Mouse (Mus musculus) testis, adult 2 months (tissue): ENCODE results near the gene Dlg2. TPM values are rescaled to one million over a fixed set of nuclear protein-coding genes. Genes with fewer than 3 reads are reported as not detected.

Experiments
- H3K27ac ChIP-seq: fragments of 200-500 bp; 2 replicates; pipeline ENCODE4 v1.5.1; 2012; ENCODE audit warnings: low read depth, low read length; ENCODE audit not compliant: control insufficient read depth, insufficient read depth
- H3K27me3 ChIP-seq: fragments of 200-500 bp; 2 replicates; pipeline ENCODE4 v1.6.1; 2012; ENCODE audit warnings: mild to moderate bottlenecking, low read length, moderate library complexity; ENCODE audit not compliant: control insufficient read depth, insufficient read depth
- H3K36me3 ChIP-seq: fragments of 200-500 bp; 2 replicates; pipeline ENCODE4 v1.6.1; 2012; ENCODE audit warnings: mild to moderate bottlenecking, low read length; ENCODE audit not compliant: control insufficient read depth, insufficient read depth
- H3K4me1 ChIP-seq: fragments of 200-500 bp; 2 replicates; pipeline ENCODE4 v1.6.1; 2012; ENCODE audit warnings: low read length; ENCODE audit not compliant: control insufficient read depth, insufficient read depth
- H3K4me3 ChIP-seq: fragments of 200-500 bp; 2 replicates; pipeline ENCODE4 v1.5.1; 2012; ENCODE audit warnings: low read depth, mild to moderate bottlenecking, low read length, moderate library complexity, mixed read lengths; ENCODE audit not compliant: control insufficient read depth
- CTCF ChIP-seq: fragments of 200-500 bp; IDR thresholded peaks from 2 replicates; pipeline ENCODE4 v1.5.1; 2012; ENCODE audit warnings: low read depth, mild to moderate bottlenecking, inconsistent platforms, low read length, moderate library complexity; ENCODE audit not compliant: control insufficient read depth, insufficient read depth, insufficient replicate concordance
- POLR2A ChIP-seq: fragments of 200-500 bp; IDR thresholded peaks from 2 replicates; pipeline ENCODE4 v1.6.1; 2012; ENCODE audit warnings: low read depth, mild to moderate bottlenecking, inconsistent platforms, low read length, moderate library complexity; ENCODE audit not compliant: control insufficient read depth
- polyA plus RNA-seq: library from polyadenylated mRNA; depleted of rRNA; stranded (reverse); fragments of >200 nt; gene quantifications from 2 replicates; pipeline ENCODE4 v1.2.3, GENCODE M21; 2012

Gene Dlg2
- polyA plus RNA-seq, 1 experiment, result 13.3 TPM

DNA sequence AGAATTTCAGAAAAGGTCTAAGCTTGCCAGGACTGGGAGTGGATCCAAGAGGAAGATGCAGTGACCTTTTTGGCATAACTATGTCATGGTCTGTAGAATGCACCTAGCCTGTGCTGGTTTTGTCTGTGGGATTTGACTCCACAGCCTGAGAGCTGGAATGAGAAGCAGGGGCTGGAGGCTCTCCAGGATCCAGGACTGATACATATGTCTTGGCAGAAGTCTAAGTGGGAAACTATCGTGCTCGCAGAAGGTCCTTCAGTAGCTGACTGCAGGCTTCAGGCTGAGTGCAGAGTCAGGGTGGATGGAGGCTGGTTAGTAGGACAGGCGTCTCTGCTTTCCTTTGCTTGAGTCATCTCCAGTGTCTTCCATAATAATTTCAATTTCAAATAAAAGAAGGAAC lies 807.7 kb downstream of the Dlg2 start:
- H3K27ac ChIP-seq, result no peak overlapping the region
- no peak overlapping the region for H3K4me3 ChIP-seq
- no peaks in the 10 kb centered on the region for H3K27me3 ChIP-seq
- H3K4me1 ChIP-seq, result no peaks in the 10 kb centered on the region
- TF ChIP-seq POLR2A (no peak), CTCF (no peak)
- H3K36me3 ChIP-seq, result no peaks in the 10 kb centered on the region

DNA sequence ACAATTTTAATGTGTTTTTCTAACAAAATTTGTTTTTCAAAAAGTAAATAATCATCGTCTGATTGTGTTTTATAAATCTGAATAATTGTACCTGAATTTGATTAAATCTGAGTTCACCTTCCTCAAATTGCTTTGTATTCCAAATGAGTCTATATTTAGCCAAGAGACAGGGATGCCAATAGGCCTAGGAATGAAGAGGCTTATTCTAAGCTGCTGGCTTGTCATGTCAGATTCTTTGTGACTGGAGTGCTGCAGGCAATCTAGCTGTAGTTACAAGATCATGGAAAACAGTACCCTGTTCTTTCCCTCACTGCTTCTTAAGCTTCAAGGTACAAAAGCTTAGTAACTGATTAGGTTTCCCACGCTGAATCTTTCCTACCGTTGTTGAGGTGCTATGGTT lies 811.9 kb downstream of the Dlg2 start:
- no peak for TF ChIP-seq CTCF
- TF ChIP-seq POLR2A, result no peak
- Histone ChIP-seq H3K4me1 (no peaks in the 10 kb centered on the region), H3K27me3 (no peaks in the 10 kb centered on the region), H3K4me3 (no peak overlapping the region), H3K36me3 (no peaks in the 10 kb centered on the region), H3K27ac (no peak overlapping the region)

DNA sequence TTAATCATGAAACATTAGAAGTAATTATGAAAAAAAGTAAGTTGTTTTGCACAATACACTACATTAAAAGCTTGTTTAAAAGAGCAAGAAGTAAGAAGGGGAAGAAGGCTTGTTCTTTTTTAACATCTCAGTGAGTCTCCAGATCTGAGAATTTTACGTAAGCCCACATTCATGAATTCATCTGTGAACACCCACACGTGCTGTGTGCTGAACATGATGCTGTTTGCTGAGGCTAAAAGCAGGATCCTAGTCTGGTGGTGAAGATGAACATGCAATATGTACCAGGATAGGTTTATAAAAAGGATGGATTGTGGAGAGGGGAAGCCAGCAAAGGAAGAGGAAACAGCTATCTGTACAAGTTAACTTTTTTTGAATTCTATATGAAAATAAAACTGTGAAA lies 819.7 kb downstream of the Dlg2 start:
- no peak for TF ChIP-seq POLR2A
- TF ChIP-seq CTCF, result no peak
- no peak overlapping the region for H3K4me3 ChIP-seq
- H3K4me1 ChIP-seq, result no peaks in the 10 kb centered on the region
- no peaks in the 10 kb centered on the region for H3K36me3 ChIP-seq
- no peaks in the 10 kb centered on the region for H3K27me3 ChIP-seq
- no peak overlapping the region for H3K27ac ChIP-seq

DNA sequence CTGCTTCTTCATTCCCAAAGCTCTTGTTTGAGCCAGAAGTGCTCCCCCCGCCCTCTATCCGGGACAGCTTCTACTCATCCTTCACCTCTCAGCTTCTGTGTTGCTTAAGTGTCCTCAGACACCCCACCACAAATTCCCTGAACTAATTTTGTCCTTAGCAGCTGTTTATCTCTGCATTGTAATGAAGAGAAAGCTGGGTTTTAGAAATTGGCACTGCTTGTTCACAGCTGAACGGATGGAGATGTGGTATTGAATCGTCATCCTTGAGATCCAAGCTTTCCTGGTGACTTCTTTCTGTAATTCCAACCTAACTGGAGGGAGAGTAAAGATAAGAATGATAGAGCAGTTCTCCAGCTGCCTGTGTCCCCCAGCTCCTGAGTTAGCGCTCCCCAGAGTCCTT lies 834.7 kb downstream of the Dlg2 start:
- H3K27me3 ChIP-seq, result no peaks in the 10 kb centered on the region

DNA sequence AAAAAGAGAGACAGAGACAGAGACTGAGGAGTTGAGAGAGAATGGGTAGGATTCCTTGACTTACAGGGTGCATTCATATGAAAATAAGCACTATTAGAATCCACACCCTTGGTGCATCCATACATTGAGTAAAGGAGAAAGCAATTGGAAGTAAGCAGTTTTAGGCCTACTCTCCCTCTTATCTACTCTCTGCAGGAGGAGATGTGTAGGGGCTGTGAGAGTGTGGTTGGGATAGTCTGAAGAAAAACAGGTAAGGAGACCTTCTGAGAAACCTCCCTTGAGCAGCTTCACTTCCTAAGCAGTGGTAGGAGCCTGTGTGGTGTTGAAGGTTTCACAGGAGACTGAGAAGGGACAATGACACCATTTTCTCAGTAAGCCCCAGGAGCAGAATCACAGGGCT lies 868.6 kb downstream of the Dlg2 start:
- TF ChIP-seq CTCF (no peak), POLR2A (no peak)
- no peak overlapping the region for H3K27ac ChIP-seq

More for the DNA sequence above, 834.7 kb downstream of the Dlg2 start:
- no peaks in the 10 kb centered on the region for H3K4me1 ChIP-seq
- no peaks in the 10 kb centered on the region for H3K36me3 ChIP-seq
- H3K4me3 ChIP-seq, result no peak overlapping the region
- H3K27ac ChIP-seq, result no peak overlapping the region
- TF ChIP-seq POLR2A (no peak), CTCF (no peak)

DNA sequence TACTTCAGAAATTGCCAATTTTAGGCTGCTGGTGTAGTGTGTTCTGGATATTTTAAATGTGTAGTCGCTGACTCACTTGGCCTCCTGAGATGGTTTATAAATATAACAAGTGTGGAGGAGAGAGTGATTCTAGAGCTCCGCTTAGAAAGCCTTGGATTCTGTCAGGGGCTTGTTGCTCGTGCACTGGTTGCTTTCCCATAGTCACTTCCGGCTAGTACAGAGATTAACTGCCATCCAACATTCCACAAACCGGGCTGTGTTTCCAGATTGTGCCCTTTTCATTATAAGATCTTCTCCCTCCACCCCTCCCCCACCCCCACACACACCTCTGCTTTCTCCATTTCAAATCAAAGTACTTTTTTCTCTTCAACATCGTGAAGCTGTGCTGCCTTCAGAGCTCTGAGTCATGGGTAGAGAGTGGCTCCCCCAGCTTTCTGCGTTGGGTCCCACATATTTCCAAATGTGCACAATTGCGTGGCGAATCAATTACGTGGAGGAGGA lies 893.4 kb downstream of the Dlg2 start:
- no peaks in the 10 kb centered on the region for H3K27me3 ChIP-seq
- H3K4me1 ChIP-seq, result peaks cover 2% of the 10 kb centered on the region
- no peak overlapping the region for H3K27ac ChIP-seq
- H3K4me3 ChIP-seq, result peak overlapping the region; percentile 10
- H3K36me3 ChIP-seq, result no peaks in the 10 kb centered on the region
- no peak for TF ChIP-seq CTCF
- no peak for TF ChIP-seq POLR2A

More for the DNA sequence above, 868.6 kb downstream of the Dlg2 start:
- Histone ChIP-seq H3K4me3 (no peak overlapping the region), H3K36me3 (no peaks in the 10 kb centered on the region), H3K27me3 (no peaks in the 10 kb centered on the region), H3K4me1 (no peaks in the 10 kb centered on the region)

DNA sequence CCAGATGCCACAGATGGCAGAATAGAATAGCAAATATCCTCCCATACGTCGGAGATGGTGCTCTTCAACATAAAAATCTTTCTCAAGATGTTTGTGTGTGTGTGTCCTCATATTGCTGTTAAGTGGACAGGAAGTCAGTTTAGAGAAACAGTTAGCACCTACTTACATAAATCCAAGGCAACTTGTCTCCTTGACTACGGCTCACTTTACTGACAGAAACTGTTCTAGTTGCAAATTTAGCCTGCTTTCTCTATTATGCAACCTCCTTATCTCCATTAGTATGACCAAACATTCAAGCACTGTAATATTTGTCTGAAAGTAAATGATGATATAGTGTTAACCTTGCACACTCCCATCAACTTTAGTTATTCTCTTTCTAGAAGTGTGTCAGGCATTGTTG lies 905.8 kb downstream of the Dlg2 start:
- no peaks in the 10 kb centered on the region for H3K36me3 ChIP-seq
- no peak overlapping the region for H3K27ac ChIP-seq
- no peak overlapping the region for H3K4me3 ChIP-seq
- no peaks in the 10 kb centered on the region for H3K27me3 ChIP-seq
- TF ChIP-seq POLR2A (no peak), CTCF (no peak)
- no peaks in the 10 kb centered on the region for H3K4me1 ChIP-seq

DNA sequence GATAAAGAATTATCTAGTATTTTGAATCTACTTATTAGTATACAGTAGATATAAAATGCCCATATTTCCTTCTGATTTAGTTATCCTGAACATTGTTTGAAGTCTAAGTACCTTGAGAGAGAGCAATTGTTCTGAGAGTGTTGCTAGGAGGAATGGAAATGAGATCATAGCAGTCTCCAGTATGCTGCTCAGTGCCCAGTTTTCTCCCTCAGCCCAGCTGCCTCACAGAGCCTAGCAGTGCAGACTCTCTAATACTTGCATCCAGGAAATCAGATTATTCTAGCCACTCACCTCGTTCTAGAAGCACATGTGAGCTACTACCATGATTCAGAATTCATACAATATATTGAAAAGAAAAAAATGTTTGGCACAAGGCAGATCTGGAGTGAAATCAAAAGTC lies 907.4 kb downstream of the Dlg2 start:
- TF ChIP-seq CTCF (no peak), POLR2A (no peak)

More for the DNA sequence above, 907.4 kb downstream of the Dlg2 start:
- Histone ChIP-seq H3K4me1 (no peaks in the 10 kb centered on the region), H3K27ac (no peak overlapping the region), H3K27me3 (no peaks in the 10 kb centered on the region), H3K36me3 (no peaks in the 10 kb centered on the region), H3K4me3 (no peak overlapping the region)
